Comparison of ENCODE assay signal across 13 mouse cellular contexts in genomic region chr9:118699716-118700115, GRCm38 (mm10).
A peak's percentile ranks its signal among the peaks of the same experiment; 100 is the strongest.
DNase-seq lines count a peak whose midpoint lies in the region; ATAC-seq lines count a peak whose summit lies in the region.
"Had no signal": no experiment of that assay in that cellular context is flagged by ENCODE, and none has a peak within 500 bp of the region (broad histone marks: within the 10 kb centered on the region; RNA-seq: fewer than 3 reads in every experiment).

No protein-coding gene starts in this region.

- H3K9ac ChIP-seq in hindbrain, embryonic 16.5 days (ENCODE audit: low read depth, low read length): no peak overlapping the region
- H3K9ac ChIP-seq in embryonic facial prominence, embryonic 14.5 days (ENCODE audit: low read depth, low read length): no peak overlapping the region
- no peak overlapping the region for H3K9ac ChIP-seq in intestine, embryonic 15.5 days
- H3K9ac ChIP-seq: forebrain, postnatal 0 days; limb, embryonic 13.5 days had no signal

- no peak for ATAC-seq in hindbrain, embryonic 16.5 days
- peak; percentile 60 for ATAC-seq in embryonic facial prominence, embryonic 14.5 days (ENCODE audit: low read depth)
- peak; percentile 44 for ATAC-seq in intestine, embryonic 15.5 days
- ATAC-seq: CD4-positive, CD25-positive, alpha-beta regulatory T cell, adult 4 months; forebrain, postnatal 0 days had no signal

- no peaks in the 10 kb centered on the region for H3K9me3 ChIP-seq in hindbrain, embryonic 10.5 days
- H3K9me3 ChIP-seq in hindbrain, embryonic 16.5 days (ENCODE audit: control insufficient read depth, low read length): no peaks in the 10 kb centered on the region
- H3K9me3 ChIP-seq in embryonic facial prominence, embryonic 14.5 days (ENCODE audit: control insufficient read depth, low read length): no peaks in the 10 kb centered on the region
- H3K9me3 ChIP-seq in intestine, embryonic 15.5 days: no peaks in the 10 kb centered on the region
- H3K9me3 ChIP-seq: limb, embryonic 13.5 days; megakaryocyte, embryonic 14.5 days had no signal

- no peaks in the 10 kb centered on the region for H3K27me3 ChIP-seq in hindbrain, embryonic 10.5 days (ENCODE audit: insufficient read depth, poor library complexity, severe bottlenecking)
- no peaks in the 10 kb centered on the region for H3K27me3 ChIP-seq in hindbrain, embryonic 16.5 days (replicated peaks; ENCODE audit: control insufficient read depth, insufficient read depth, low read length)
- no peaks in the 10 kb centered on the region for H3K27me3 ChIP-seq in embryonic facial prominence, embryonic 14.5 days (replicated peaks; ENCODE audit: control insufficient read depth, insufficient read depth, low read length)
- no peaks in the 10 kb centered on the region for H3K27me3 ChIP-seq in intestine, embryonic 15.5 days (replicated peaks)
- H3K27me3 ChIP-seq: limb, embryonic 13.5 days had no signal

- no peaks in the 10 kb centered on the region for H3K36me3 ChIP-seq in hindbrain, embryonic 10.5 days
- no peaks in the 10 kb centered on the region for H3K36me3 ChIP-seq in hindbrain, embryonic 16.5 days (ENCODE audit: control insufficient read depth, insufficient read depth, low read length)
- peaks cover 7% of the 10 kb centered on the region; the same call in 1 of the 2 replicates for H3K36me3 ChIP-seq in embryonic facial prominence, embryonic 14.5 days (ENCODE audit: control insufficient read depth, insufficient read depth, low read length)
- H3K36me3 ChIP-seq in intestine, embryonic 15.5 days: no peaks in the 10 kb centered on the region

- no peak overlapping the region for H3K4me3 ChIP-seq in hindbrain, embryonic 10.5 days
- no peak overlapping the region for H3K4me3 ChIP-seq in hindbrain, embryonic 16.5 days (ENCODE audit: low read length)
- no peak overlapping the region for H3K4me3 ChIP-seq in embryonic facial prominence, embryonic 14.5 days (ENCODE audit: low read depth, low read length)
- H3K4me3 ChIP-seq in intestine, embryonic 15.5 days (replicated peaks): no peak overlapping the region
- H3K4me3 ChIP-seq: layer of hippocampus, adult 2 months; limb, embryonic 13.5 days; megakaryocyte, embryonic 14.5 days had no signal

- DNase-seq in hindbrain, embryonic 10.5 days (ENCODE audit: low spot score): no peak
- peak; percentile 67 for DNase-seq in embryonic facial prominence, embryonic 14.5 days (ENCODE audit: low spot score)
- DNase-seq in lung, postnatal 14 days: peak; percentile 63
- DNase-seq in cerebellum, postnatal 4 days (ENCODE audit: low spot score in 2 of 2): no peak
- DNase-seq in adrenal gland, postnatal 36 days: no peak
- DNase-seq: cerebellum, postnatal 25 days; forebrain, postnatal 0 days had no signal

- peaks cover 18% of the 10 kb centered on the region for H3K4me1 ChIP-seq in hindbrain, embryonic 10.5 days (replicated peaks)
- H3K4me1 ChIP-seq in hindbrain, embryonic 16.5 days (ENCODE audit: control insufficient read depth, insufficient read depth, low read depth, low read length): no peaks in the 10 kb centered on the region
- peaks cover 21% of the 10 kb centered on the region for H3K4me1 ChIP-seq in embryonic facial prominence, embryonic 14.5 days (ENCODE audit: control insufficient read depth, insufficient read depth, low read length)
- peaks cover 14% of the 10 kb centered on the region for H3K4me1 ChIP-seq in intestine, embryonic 15.5 days (replicated peaks)

- 94% methylated on average over 4 of the region's 4 CpGs for WGBS in hindbrain, embryonic 10.5 days
- 72% methylated on average over 4 of the region's 4 CpGs for WGBS in hindbrain, embryonic 16.5 days
- WGBS in embryonic facial prominence, embryonic 14.5 days: 70% methylated on average over 4 of the region's 4 CpGs
- 58% methylated on average over 4 of the region's 4 CpGs for WGBS in intestine, embryonic 15.5 days

- H3K27ac ChIP-seq in hindbrain, embryonic 10.5 days: 0 out of 2 replicates have a peak overlapping the region, but pooled peaks have one; percentile 16
- no peak overlapping the region for H3K27ac ChIP-seq in hindbrain, embryonic 16.5 days (ENCODE audit: low read depth, low read length)
- no peak overlapping the region for H3K27ac ChIP-seq in embryonic facial prominence, embryonic 14.5 days (replicated peaks; ENCODE audit: low read depth, low read length)
- H3K27ac ChIP-seq in intestine, embryonic 15.5 days: peak overlapping the region; percentile 51
- H3K27ac ChIP-seq: layer of hippocampus, adult 2 months; limb, embryonic 13.5 days had no signal

- H3K4me2 ChIP-seq in hindbrain, embryonic 16.5 days (ENCODE audit: low read length): no peak overlapping the region
- H3K4me2 ChIP-seq in embryonic facial prominence, embryonic 14.5 days (ENCODE audit: low read depth, low read length): no peak overlapping the region
- no peak overlapping the region for H3K4me2 ChIP-seq in intestine, embryonic 15.5 days (replicated peaks)
- H3K4me2 ChIP-seq: limb, embryonic 13.5 days had no signal

Comparison
In these comparisons a context has a peak if more than half of its experiments do, and no peak if none do; other contexts are left out.
1. H3K27ac ChIP-seq: peak in hindbrain, embryonic 10.5 days (single experiment) and intestine, embryonic 15.5 days (single experiment); none in hindbrain, embryonic 16.5 days (single experiment) and embryonic facial prominence, embryonic 14.5 days (single experiment).
2. DNase-seq: peak in embryonic facial prominence, embryonic 14.5 days (single experiment) and lung, postnatal 14 days (single experiment); none in hindbrain, embryonic 10.5 days (single experiment), cerebellum, postnatal 4 days (0 of 2) and adrenal gland, postnatal 36 days (0 of 2).